Mouse (Mus musculus) fibroblast of lung, adult 2 months (primary cell): ENCODE measurements at regions not wholly inside any gene's neighbourhood (a gene's known extent, or its start where the extent isn't known, plus 50 kb on each side); places are given as distances from the start of the nearest gene placed in this dataset.

ENCODE experiments used
- DNase-seq: peaks from one replicate; pipeline ENCODE4 v3.0.0-alpha.2; 2011; ENCODE audit warnings: low read depth

DNA sequence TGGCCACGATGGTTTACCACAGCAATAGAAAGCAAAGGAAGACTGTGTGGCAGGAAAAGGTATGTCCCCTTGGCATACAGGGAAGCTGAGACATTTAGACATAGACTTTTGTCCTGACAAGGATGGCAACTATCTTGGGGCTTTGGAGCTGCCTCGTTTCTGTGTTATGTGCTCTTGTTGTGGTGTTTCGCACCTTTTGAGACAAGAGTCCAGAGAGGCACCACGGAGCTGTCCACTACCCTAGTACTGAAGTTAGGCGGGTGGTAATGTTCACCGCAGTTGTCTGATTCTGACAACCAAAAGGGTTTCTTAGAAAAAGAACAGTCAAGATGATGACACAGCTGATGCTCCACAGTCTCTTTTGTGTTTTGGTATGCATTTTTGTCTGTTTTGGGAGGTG is 90.9 kb upstream of the Got2 start:
- DNase-seq, result no peak

DNA sequence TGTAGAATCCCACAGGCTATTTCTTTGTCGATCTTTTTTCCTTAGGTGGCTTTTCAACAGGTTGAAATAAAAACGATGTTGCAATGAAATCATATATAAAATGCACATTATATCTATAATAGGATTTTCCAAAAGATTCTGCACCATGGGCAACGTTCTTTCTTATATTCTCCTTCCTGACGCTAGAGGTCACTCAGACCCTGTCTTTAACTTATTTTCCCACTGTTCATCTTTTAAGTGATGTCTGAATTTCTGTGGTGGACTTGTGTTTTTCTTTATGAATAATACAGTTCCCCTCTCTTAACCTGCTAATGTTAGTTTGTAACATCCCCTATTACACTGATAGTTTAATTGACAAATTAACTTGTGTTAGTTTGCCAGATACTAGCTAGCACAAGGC is 86.5 kb upstream of the Got2 start:
- DNase-seq, result no peak

DNA sequence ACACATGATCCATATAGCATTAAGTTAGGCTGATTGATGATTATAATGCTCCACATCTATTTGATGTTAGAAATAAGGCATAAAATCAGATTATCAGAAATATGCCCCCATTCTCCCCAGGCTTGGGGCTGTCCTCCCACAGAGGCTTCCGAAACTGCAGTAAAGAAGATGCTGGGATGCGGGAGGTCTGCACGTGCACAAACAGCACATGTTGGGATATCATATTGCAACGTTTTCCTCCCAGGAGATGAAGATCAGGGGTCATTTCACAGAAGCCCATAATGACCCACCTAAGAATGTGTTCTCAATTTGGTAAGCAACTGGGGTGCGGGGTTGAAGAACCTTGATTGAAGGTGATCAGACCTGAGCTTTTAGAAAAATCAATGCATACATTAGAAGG is 85.9 kb upstream of the Got2 start:
- no peak for DNase-seq

DNA sequence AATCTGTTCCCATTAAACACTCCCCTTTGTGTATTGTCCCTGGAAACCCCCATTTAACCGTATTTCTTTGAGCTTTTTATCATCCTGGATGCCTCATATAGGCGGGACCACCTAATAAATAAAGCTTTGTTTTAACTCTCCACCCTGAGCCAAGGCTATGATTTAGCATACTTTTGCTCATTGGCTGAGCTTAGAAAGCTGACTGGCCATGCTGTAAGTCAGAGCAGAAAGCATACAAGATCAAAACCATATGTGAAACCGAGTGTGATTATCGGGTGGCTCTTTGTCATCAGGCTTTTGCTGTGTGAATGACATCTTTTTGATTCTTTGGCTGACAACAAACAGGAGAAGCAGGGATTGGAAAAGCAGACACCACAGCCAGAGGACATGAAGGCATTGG is 85.2 kb upstream of the Got2 start:
- no peak for DNase-seq

DNA sequence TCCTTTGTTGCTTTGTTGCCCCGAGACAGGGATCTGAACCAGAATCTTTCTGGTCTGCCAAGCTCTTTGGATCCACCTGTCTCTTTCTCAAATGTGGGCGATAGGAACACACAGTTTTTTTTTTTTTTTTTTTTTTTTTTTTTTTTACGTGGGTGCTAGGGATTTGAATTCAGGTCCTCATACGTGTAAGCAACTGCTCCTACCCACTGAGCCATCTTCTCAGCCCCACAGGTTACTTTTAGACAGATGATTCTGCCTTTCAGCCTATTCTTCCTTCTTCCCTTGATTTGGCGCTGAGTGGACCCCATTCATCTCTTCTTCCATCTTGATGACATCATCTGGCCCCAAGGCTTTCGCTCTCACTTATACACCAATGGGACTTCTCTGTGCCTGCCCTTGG is 80.5 kb upstream of the Got2 start:
- no peak for DNase-seq

DNA sequence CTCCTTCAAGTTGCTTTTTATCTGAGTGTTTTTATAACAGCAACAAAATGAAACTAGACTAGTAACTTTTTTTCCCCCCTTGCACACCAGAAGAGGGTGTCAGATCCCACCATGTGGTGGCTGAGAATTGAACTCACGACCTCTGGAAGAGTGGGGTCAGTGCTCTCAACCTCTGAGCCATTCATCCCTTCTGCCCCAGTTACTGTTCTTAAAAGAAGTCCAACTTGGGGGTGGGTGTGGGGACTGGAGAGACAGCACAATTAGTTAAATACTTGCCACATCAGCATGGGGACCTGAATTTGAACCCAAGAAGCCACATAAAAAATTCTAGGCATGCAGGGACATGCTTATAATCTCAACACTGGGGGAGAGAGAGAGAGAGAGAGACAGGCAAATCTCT is 78.1 kb upstream of the Got2 start:
- DNase-seq, result no peak

DNA sequence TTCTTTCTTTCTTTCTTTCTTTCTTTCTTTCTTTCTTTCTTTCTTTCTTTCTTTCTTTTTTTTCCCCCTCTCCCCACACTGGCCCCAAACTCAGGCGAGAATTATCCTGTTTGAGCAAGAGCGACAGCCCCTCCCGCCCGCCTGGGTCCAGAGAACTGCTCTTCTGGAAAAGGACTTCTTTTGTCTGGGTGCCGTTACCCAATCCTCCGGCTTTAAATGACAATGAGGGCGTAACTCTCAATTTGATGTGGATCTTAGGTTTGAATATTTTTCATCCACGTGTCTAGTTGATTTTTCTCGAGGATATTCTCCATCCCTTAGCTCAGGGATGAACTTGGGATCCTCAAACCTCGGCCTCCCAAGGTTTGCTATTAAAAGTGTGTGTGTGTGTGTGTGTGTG is 63.9 kb upstream of the Got2 start:
- no peak for DNase-seq

DNA sequence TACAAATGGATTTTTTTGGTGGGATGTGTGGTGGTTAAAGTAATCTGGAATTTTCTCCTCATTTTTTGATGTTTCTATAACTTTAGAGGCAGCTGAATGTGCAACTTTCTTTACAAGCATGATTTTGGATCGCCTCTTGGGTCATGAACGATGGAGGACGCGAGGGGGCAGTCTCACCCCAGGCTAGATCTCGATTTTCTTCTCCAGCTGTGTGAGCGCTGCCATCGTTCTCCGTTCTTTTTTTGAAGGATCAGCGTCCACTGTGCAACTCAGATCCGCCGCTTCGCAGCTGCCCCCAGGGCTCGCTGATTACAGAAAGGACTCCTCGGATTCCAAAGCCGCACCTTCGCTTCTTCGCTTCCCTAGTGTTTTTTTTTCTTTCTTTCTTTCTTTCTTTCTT is 63.4 kb upstream of the Got2 start:
- peak; percentile 44 for DNase-seq
